Mouse (Mus musculus) stomach, postnatal 0 days (tissue): ENCODE data around the gene Nrde2.

Source experiments
- CTCF ChIP-seq: IDR thresholded peaks from 2 replicates; pipeline ENCODE4 v1.5.1; 2016; ENCODE audit warnings: antibody characterized with exemption, low read depth, mild to moderate bottlenecking, moderate library complexity
- EP300 ChIP-seq: optimal IDR thresholded peaks from 2 replicates; pipeline ENCODE3; 2016; ENCODE audit warnings: antibody characterized with exemption

GRCm38 (mm10) chr12:100100707-100101030 is 58.8 kb downstream of the Nrde2 start:
- TF ChIP-seq CTCF (no peak), EP300 (no peak)
